Mouse (Mus musculus): ENCODE results near the gene Rtn1. TPM values are rescaled to one million over a fixed set of nuclear protein-coding genes. Genes with fewer than 3 reads are reported as not detected.

The Rtn1 gene
- total and polyA plus RNA-seq, 2 experiments, result 0.46 to 0.76 TPM

DNA sequence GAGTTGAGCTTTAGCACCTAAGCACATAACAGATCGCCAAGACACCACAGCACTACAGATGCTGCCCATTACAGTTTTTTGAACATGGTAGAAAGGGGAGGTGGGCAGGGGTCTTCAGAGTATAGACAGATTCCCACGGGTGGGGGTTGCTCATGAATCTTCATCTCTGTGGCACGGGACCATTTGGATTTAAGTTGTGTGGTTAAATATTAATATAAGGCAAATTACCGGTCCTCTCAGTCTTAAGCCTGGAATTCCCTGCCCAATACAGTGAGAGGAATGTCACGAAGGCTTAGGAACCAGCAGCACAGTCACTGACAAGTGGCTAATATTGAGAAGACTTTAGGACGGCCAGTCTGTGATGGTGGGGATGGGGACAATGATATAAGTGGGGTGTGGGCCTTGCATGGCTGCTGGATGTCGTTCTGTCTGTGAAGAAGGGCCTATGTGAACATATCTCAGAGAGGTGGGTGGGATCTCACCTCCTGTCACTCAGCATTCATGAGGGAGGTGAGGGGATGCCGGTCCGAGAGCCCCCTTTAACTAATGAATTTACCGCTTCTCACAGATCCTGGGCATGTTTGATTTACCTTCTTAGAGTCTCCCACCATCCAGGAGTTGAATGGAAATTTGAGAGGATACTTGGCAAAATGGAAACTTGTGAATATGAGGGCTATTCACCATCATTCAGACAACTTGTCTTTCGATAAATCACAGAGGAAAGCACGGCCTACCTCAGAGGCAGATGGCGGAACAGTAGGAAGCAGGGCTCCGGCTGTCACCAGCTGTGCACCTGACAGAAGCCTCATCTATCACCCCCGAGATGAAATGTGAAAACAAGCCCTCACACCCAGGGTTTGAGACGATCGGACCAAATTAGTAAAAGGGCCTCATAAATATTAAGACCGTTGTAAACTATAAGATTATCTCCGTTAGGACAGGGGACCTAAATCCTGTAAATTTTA lies 175.7 kb downstream of the Rtn1 start:
- no peak for DNase-seq (ENCODE audit: extremely low read depth, low read depth, low spot score)
- Histone ChIP-seq H3K4me1 (ENCODE audit: control insufficient read depth, insufficient read depth, low read length) (no peaks in the 10 kb centered on the region), H3K36me3 (ENCODE audit: control insufficient read depth, insufficient read depth, low read length) (no peaks in the 10 kb centered on the region), H3K9ac (ENCODE audit: low read depth, low read length) (no peak overlapping the region), H3K27me3 (ENCODE audit: control insufficient read depth, insufficient read depth, low read length) (peaks cover 4% of the 10 kb centered on the region; the same call in 1 of the 2 replicates), H3K4me3 (ENCODE audit: insufficient read depth, low read depth, low read length) (no peak overlapping the region), H3K79me2 (ENCODE audit: control insufficient read depth, insufficient read depth, low read length) (no peaks in the 10 kb centered on the region), H3K27ac (replicated peaks; ENCODE audit: insufficient read depth, low read depth, low read length) (no peak overlapping the region)
- TF ChIP-seq CTCF (IDR thresholded peaks at IDR 0.05; ENCODE audit: low read depth, low read length) (no peak), POLR2A (IDR thresholded peaks at IDR 0.05; ENCODE audit: extremely low read depth, insufficient read depth, low read length) (no peak)
- WGBS, result 85% methylated on average over 19 of the region's 19 CpGs

DNA sequence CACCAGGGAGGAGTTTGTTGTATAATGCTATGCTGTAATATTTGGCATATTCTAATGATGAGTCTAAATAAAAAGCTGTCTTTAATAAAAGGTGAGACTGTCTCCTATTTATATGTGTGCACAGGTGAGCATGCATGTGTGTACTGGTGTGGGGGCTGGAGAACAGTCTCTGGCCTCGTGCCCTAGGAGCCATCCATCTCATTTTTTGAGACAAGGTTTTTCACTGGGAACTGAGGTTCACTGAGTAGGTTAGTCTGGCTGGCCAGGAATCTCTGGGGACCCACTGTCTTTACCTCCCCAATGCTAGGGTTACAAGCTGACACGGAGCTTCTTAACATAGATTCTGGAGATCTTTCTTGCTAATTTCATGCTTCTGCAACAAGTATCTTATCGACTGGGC lies 176.7 kb downstream of the Rtn1 start:
- DNase-seq (ENCODE audit: extremely low read depth, low read depth, low spot score), result no peak
- Histone ChIP-seq H3K4me3 (ENCODE audit: insufficient read depth, low read depth, low read length) (no peak overlapping the region), H3K27ac (replicated peaks; ENCODE audit: insufficient read depth, low read depth, low read length) (no peak overlapping the region), H3K36me3 (ENCODE audit: control insufficient read depth, insufficient read depth, low read length) (no peaks in the 10 kb centered on the region), H3K4me1 (ENCODE audit: control insufficient read depth, insufficient read depth, low read length) (no peaks in the 10 kb centered on the region), H3K27me3 (ENCODE audit: control insufficient read depth, insufficient read depth, low read length) (peaks cover 4% of the 10 kb centered on the region; the same call in 1 of the 2 replicates), H3K79me2 (ENCODE audit: control insufficient read depth, insufficient read depth, low read length) (no peaks in the 10 kb centered on the region), H3K9ac (ENCODE audit: low read depth, low read length) (no peak overlapping the region)
- WGBS, result 73% methylated on average over 3 of the region's 3 CpGs
- TF ChIP-seq CTCF (IDR thresholded peaks at IDR 0.05; ENCODE audit: low read depth, low read length), result no peak
- TF ChIP-seq POLR2A (IDR thresholded peaks at IDR 0.05; ENCODE audit: extremely low read depth, insufficient read depth, low read length), result no peak

DNA sequence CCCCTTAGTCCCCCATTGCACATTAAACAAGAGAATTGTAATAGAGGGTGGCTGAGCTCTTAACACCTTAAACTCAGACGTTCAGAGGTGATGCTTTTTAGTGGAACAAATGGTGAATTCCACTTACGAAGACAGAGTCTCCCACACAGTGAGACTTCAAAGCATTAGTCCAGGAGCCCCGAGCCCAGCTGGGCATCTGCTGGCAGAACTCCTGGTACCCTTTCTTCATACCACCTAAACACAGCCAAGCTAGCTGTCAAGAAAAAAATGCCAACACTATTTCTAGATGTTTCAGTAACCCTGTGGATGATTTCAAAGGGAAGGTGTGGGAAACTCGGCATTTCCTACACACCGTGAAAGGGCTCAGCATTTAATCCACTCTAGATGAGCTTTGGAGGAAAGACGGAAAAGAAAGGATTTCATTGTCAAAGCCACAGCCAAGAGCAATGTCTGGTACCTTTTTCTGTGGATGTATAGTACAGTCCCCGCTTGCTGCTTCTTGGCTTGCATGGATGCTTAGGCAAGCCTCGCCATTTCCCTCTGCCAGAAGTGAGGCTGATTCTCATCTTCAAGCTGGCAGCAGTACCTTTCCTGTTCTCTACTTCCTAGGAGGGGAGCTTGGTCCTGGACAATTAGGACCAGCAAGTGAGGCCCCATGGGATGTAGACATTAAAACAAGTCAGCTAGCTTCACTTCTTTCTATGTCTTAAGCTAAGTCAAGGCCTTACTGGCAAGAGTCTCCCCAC lies 179.2 kb downstream of the Rtn1 start:
- no peak overlapping the region for H3K27ac ChIP-seq (replicated peaks; ENCODE audit: insufficient read depth, low read depth, low read length)
- 80% methylated on average over 8 of the region's 8 CpGs for WGBS
- DNase-seq (ENCODE audit: extremely low read depth, low read depth, low spot score), result no peak
- TF ChIP-seq CTCF (IDR thresholded peaks at IDR 0.05; ENCODE audit: low read depth, low read length), result no peak
- no peak for TF ChIP-seq POLR2A (IDR thresholded peaks at IDR 0.05; ENCODE audit: extremely low read depth, insufficient read depth, low read length)
- no peaks in the 10 kb centered on the region for H3K36me3 ChIP-seq (ENCODE audit: control insufficient read depth, insufficient read depth, low read length)
- no peaks in the 10 kb centered on the region for H3K4me1 ChIP-seq (ENCODE audit: control insufficient read depth, insufficient read depth, low read length)
- no peak overlapping the region for H3K9ac ChIP-seq (ENCODE audit: low read depth, low read length)
- H3K4me3 ChIP-seq (ENCODE audit: insufficient read depth, low read depth, low read length), result no peak overlapping the region
- no peaks in the 10 kb centered on the region for H3K79me2 ChIP-seq (ENCODE audit: control insufficient read depth, insufficient read depth, low read length)
- no peaks in the 10 kb centered on the region for H3K27me3 ChIP-seq (ENCODE audit: control insufficient read depth, insufficient read depth, low read length)

DNA sequence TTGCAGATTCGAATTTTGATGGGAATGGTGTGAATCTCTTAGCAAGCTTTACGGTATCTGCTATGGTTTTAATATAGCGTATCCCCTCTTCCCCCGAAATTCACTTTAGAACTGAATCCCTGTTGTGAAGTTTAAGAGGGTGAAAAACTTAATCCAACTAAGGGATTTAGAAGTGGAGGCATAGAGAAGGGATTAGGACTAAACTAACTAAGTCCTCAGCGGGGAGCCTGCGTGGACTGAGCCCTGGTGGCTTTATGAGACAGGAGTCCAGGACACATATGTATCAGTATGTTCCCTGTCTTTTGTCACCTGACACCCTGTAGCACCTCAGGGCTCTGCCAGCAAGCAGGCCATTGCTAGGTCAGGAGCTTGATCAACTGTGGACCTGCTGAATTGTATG lies 181.1 kb downstream of the Rtn1 start:
- Histone ChIP-seq H3K27ac (replicated peaks; ENCODE audit: insufficient read depth, low read depth, low read length) (no peak overlapping the region), H3K27me3 (ENCODE audit: control insufficient read depth, insufficient read depth, low read length) (no peaks in the 10 kb centered on the region), H3K79me2 (ENCODE audit: control insufficient read depth, insufficient read depth, low read length) (no peaks in the 10 kb centered on the region), H3K4me1 (ENCODE audit: control insufficient read depth, insufficient read depth, low read length) (no peaks in the 10 kb centered on the region), H3K36me3 (ENCODE audit: control insufficient read depth, insufficient read depth, low read length) (no peaks in the 10 kb centered on the region), H3K9ac (ENCODE audit: low read depth, low read length) (no peak overlapping the region), H3K4me3 (ENCODE audit: insufficient read depth, low read depth, low read length) (no peak overlapping the region)
- TF ChIP-seq POLR2A (IDR thresholded peaks at IDR 0.05; ENCODE audit: extremely low read depth, insufficient read depth, low read length) (no peak), CTCF (IDR thresholded peaks at IDR 0.05; ENCODE audit: low read depth, low read length) (no peak)
- 88% methylated on average over 6 of the region's 6 CpGs for WGBS
- no peak for DNase-seq (ENCODE audit: extremely low read depth, low read depth, low spot score)

DNA sequence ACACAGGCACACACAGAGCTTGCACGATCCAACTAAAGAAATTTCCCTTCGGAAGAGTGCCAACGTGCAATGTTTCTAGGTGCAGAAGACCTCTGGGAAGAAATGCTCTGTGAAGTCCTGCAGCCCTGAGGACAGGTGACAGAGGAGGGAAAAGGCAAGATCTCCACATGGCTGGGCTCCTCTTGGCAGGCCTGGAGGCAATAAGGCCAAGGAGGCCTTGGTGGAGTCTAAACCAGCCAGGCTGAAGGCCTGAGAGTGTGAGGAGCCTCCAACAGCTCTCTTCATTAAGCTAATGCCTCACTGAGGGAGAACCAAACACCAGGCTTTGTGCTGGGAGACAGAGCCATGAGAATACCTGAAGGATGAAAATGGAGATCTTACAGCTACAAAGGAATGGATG lies 183.5 kb downstream of the Rtn1 start:
- no peak for DNase-seq (ENCODE audit: extremely low read depth, low read depth, low spot score)
- Histone ChIP-seq H3K79me2 (ENCODE audit: control insufficient read depth, insufficient read depth, low read length) (no peaks in the 10 kb centered on the region), H3K9ac (ENCODE audit: low read depth, low read length) (no peak overlapping the region), H3K36me3 (ENCODE audit: control insufficient read depth, insufficient read depth, low read length) (no peaks in the 10 kb centered on the region), H3K27me3 (ENCODE audit: control insufficient read depth, insufficient read depth, low read length) (no peaks in the 10 kb centered on the region), H3K27ac (replicated peaks; ENCODE audit: insufficient read depth, low read depth, low read length) (no peak overlapping the region), H3K4me1 (ENCODE audit: control insufficient read depth, insufficient read depth, low read length) (no peaks in the 10 kb centered on the region), H3K4me3 (ENCODE audit: insufficient read depth, low read depth, low read length) (no peak overlapping the region)
- 89% methylated on average over 3 of the region's 3 CpGs for WGBS
- TF ChIP-seq POLR2A (IDR thresholded peaks at IDR 0.05; ENCODE audit: extremely low read depth, insufficient read depth, low read length) (no peak), CTCF (IDR thresholded peaks at IDR 0.05; ENCODE audit: low read depth, low read length) (no peak)

Measured in liver, adult 2 months (tissue).